Mouse (Mus musculus) liver, postnatal 0 days (tissue): ENCODE data around the gene Rxrb. TPM values are rescaled to one million over a fixed set of nuclear protein-coding genes. Genes with fewer than 3 reads are reported as not detected.

Source experiments
- ATAC-seq: fragments of 200-750 bp; cut with Nextera tagmentation; 2 replicates; pipeline ENCODE4 v1.8.0; 2017; ENCODE audit warnings: mild to moderate bottlenecking, moderate library complexity
- DNase-seq: peaks from one replicate; pipeline ENCODE4 v3.0.0-alpha.2; 2016
- H3K27ac ChIP-seq: fragments of 300-500 bp; sonication (generic); 2 replicates; pipeline ENCODE4 v1.5.1; 2014; ENCODE audit warnings: antibody characterized with exemption, moderate library complexity, mild to moderate bottlenecking, low read depth
- H3K27me3 ChIP-seq: fragments of 300-500 bp; sonication (generic); 2 replicates; pipeline ENCODE4 v1.6.1; 2014; ENCODE audit warnings: low read length, control low read depth, mixed read lengths; ENCODE audit not compliant: insufficient read depth
- H3K36me3 ChIP-seq: fragments of 300-500 bp; sonication (generic); replicated peaks from 2 replicates; pipeline ENCODE4 v1.6.1; 2014; ENCODE audit warnings: mild to moderate bottlenecking, control low read depth, low read length, moderate library complexity, mixed read lengths; ENCODE audit not compliant: insufficient read depth
- H3K4me1 ChIP-seq: fragments of 300-500 bp; sonication (generic); 2 replicates; pipeline ENCODE4 v1.6.1; 2014; ENCODE audit warnings: antibody characterized with exemption, mild to moderate bottlenecking, control low read depth; ENCODE audit not compliant: insufficient read depth
- H3K4me2 ChIP-seq: fragments of 300-500 bp; sonication (generic); 2 replicates; pipeline ENCODE4 v1.6.1; 2014; ENCODE audit warnings: low read depth, mild to moderate bottlenecking, low read length, moderate library complexity, mixed read lengths
- H3K4me3 ChIP-seq: fragments of 300-500 bp; sonication (generic); 2 replicates; pipeline ENCODE4 v1.5.1; 2014; ENCODE audit warnings: low read depth, low read length
- H3K9ac ChIP-seq: fragments of 300-500 bp; sonication (generic); replicated peaks from 2 replicates; pipeline ENCODE4 v1.6.1; 2014; ENCODE audit warnings: mild to moderate bottlenecking, moderate library complexity
- H3K9me3 ChIP-seq: fragments of 300-500 bp; sonication (generic); 2 replicates; pipeline ENCODE4 v1.6.1; 2016; ENCODE audit warnings: mild to moderate bottlenecking, control low read depth, low read length, mixed read lengths
- CTCF ChIP-seq: sonication (generic); IDR thresholded peaks from 2 replicates; pipeline ENCODE4 v1.5.1; 2016; ENCODE audit warnings: antibody characterized with exemption, low read depth
- EP300 ChIP-seq: IDR thresholded peaks from 2 replicates; pipeline ENCODE4 v1.6.1; 2016; ENCODE audit warnings: antibody characterized with exemption, low read depth, mild to moderate bottlenecking
- WGBS: fragments of 180-500 bp; shearing (Covaris S2); extraction: QIAGEN DNeasy Blood & Tissue Kit; methylation state at CpG from one replicate; pipeline ENCODE4 v1.1.7; 2014; ENCODE audit not compliant: insufficient replicate concordance; 5-methylcytosine and 5-hydroxymethylcytosine counted together
- polyA plus RNA-seq: library from polyadenylated mRNA; unstranded; fragments of >200 nt; fragmentation: Nextera tagmentation; extraction: Ambion mirVana; gene quantifications from 2 replicates; pipeline ENCODE4 v1.2.1, GENCODE M21; 2015

The Rxrb gene
- polyA plus RNA-seq, 1 experiment from 2014 or later = 16.2 TPM

GRCm38 (mm10) chr17:34013436-34013835 lies 18.2 kb upstream of the Rxrb start:
- Histone ChIP-seq H3K9ac (no peak overlapping the region), H3K27me3 (no peaks in the 10 kb centered on the region), H3K4me1 (no peaks in the 10 kb centered on the region), H3K4me2 (no peak overlapping the region), H3K36me3 (no peaks in the 10 kb centered on the region), H3K9me3 (no peaks in the 10 kb centered on the region), H3K27ac (no peak overlapping the region), H3K4me3 (no peak overlapping the region)
- no peak for DNase-seq
- 90% methylated on average over 8 of the region's 8 CpGs for WGBS
- ATAC-seq = no peak
- TF ChIP-seq CTCF (no peak), EP300 (no peak)

DNA sequence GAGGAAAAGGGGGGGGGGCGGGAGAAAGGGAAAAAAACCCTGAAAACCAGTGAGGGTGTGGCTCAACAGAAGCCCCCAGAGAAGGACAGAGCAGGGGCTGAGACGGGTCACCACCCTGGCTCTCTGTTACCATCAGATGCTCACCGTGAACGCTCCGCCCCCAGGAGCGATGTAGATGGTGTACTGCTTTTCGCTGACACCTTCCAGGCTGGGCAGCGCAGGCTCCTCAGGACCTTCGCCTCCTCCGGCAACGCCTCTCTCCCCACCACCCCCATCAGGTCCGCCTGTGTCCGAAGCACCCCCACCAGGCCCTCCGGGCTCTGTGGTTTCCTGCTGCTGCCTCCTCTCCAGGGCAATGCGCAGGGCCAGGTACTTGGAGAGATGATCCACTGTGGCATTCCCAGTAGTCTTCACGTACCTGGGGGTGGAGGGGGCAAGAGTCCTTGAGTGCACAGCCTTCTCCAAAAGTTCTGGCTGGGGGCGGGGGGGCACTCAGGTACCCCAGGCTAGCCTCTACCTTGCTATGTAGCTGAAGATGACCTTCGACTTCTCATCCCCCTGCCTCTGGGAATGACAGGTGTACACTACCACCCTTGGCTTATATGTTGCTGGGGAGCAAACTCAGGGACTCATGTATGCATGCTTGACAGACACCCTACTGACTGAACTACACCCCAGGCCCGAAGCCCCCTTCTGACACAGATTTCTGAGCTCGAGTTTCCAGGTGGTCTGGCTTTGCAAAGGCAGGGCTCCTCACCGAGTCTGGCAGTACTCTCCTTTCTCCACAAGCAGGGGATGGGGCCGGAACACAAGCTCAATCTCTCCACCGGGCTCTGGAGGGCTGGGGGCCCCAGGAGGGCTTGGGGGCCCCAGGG lies 9.8 kb upstream of the Rxrb start:
- H3K36me3 ChIP-seq = peaks cover 20% of the 10 kb centered on the region
- no peak overlapping the region for H3K4me2 ChIP-seq
- H3K9me3 ChIP-seq = peaks cover 8% of the 10 kb centered on the region; the same call in 1 of the 2 replicates
- DNase-seq = no peak
- H3K4me1 ChIP-seq = peaks cover 22% of the 10 kb centered on the region
- no peak overlapping the region for H3K27ac ChIP-seq
- no peak for ATAC-seq
- H3K4me3 ChIP-seq = no peak overlapping the region
- no peak overlapping the region for H3K9ac ChIP-seq
- no peaks in the 10 kb centered on the region for H3K27me3 ChIP-seq
- 92% methylated on average over 22 of the region's 23 CpGs for WGBS
- no peak for TF ChIP-seq CTCF
- no peak for TF ChIP-seq EP300

- H3K4me1 ChIP-seq = peaks cover 28% of the 10 kb centered on the region
- 92% methylated on average over 14 of the region's 14 CpGs for WGBS
- H3K36me3 ChIP-seq = peaks cover 20% of the 10 kb centered on the region
- ATAC-seq (no peak), DNase-seq (no peak)
- H3K27ac ChIP-seq = no peak overlapping the region
- H3K4me2 ChIP-seq = no peak overlapping the region
- no peak overlapping the region for H3K4me3 ChIP-seq
- H3K9me3 ChIP-seq = peaks cover 8% of the 10 kb centered on the region; the same call in 1 of the 2 replicates
- H3K9ac ChIP-seq = no peak overlapping the region
- H3K27me3 ChIP-seq = no peaks in the 10 kb centered on the region
- TF ChIP-seq EP300 (no peak), CTCF (no peak)
These were observed 9.2 kb upstream of the Rxrb start for GRCm38 (mm10) chr17:34022414-34022783.

DNA sequence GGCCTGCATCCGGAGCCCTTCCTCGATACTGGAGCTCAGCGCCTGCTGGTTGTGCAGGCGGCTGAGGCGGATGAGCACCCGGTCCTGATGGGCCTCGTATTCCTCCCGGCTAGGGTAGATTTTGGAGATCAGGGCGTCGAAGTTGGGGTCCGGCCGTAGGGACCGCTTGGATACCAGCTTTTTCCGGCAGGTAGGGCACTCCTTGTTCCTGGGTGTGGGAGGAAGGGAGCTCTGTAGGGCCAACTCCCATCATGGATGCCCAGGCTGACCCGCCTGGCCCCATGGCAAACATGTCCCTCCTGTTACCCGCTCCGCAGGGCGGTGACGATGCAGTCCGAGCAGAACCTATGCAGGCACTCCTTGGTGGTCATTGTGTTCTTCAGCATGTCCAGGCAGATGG lies 8.6 kb upstream of the Rxrb start:
- Histone ChIP-seq H3K4me2 (no peak overlapping the region), H3K4me3 (no peak overlapping the region), H3K9ac (no peak overlapping the region), H3K4me1 (peaks cover 31% of the 10 kb centered on the region), H3K36me3 (peaks cover 20% of the 10 kb centered on the region), H3K9me3 (peaks cover 8% of the 10 kb centered on the region; the same call in 1 of the 2 replicates), H3K27ac (no peak overlapping the region), H3K27me3 (no peaks in the 10 kb centered on the region)
- no peak for TF ChIP-seq CTCF
- TF ChIP-seq EP300 = no peak
- DNase-seq (no peak), ATAC-seq (no peak)
- 94% methylated on average over 20 of the region's 20 CpGs for WGBS

GRCm38 (mm10) chr17:34023678-34024077 lies 7.9 kb upstream of the Rxrb start:
- Histone ChIP-seq H3K4me1 (peaks cover 34% of the 10 kb centered on the region), H3K4me2 (peak overlapping the region; percentile 94), H3K36me3 (peaks cover 25% of the 10 kb centered on the region), H3K27me3 (no peaks in the 10 kb centered on the region), H3K9ac (peak overlapping the region; percentile 84; the same call in 1 of the 2 replicates), H3K4me3 (peak overlapping the region; percentile 82), H3K9me3 (peaks cover 8% of the 10 kb centered on the region; the same call in 1 of the 2 replicates), H3K27ac (no peak overlapping the region)
- DNase-seq = no peak
- ATAC-seq = no peak
- TF ChIP-seq CTCF (no peak), EP300 (no peak)
- WGBS = 73% methylated on average over 9 of the region's 9 CpGs

DNA sequence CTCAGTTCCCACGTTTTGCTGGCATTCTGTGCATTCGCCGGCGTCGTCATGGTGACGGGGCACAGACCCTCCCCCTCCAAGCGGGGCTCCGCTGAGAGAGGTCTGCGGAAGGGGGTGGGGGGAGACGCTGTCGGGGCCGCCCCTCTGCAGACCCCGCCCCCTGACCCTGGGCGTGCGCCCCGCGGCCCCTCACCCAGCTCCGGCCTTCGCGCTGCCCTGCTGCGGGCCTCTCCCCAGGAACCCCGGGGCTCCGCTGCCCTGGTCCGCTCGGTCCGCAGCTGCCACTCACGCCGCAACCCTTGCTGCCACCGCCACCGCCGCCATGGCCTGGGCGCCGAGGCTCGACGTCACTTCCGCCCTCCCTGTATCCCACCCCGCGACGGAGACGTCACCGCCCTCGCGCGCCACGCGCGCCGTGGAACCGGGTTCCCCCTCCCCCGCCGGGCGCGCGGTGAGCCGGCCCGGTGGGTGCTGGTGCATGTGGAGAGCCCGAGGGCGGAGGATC lies 7.2 kb upstream of the Rxrb start, which contains the start of gene Ring1:
Gene Ring1, minus strand, starts transcription at position 364 of the 505 bp plus-strand sequence.
- H3K27ac ChIP-seq = peak within 1 kb of the TSS; percentile 90
- H3K9me3 ChIP-seq = peaks cover 6% of the 10 kb centered on the region; the same call in 1 of the 2 replicates
- DNase-seq (peak; percentile 88), ATAC-seq (peak; percentile 63)
- under 1% methylated on average over 51 of the region's 58 CpGs for WGBS
- no peaks in the 10 kb centered on the region for H3K27me3 ChIP-seq
- peak within 1 kb of the TSS; percentile 82 for H3K4me3 ChIP-seq
- peak within 1 kb of the TSS; percentile 84 for H3K9ac ChIP-seq
- H3K36me3 ChIP-seq = peaks cover 29% of the 10 kb centered on the region
- peaks cover 35% of the 10 kb centered on the region for H3K4me1 ChIP-seq
- peak within 1 kb of the TSS; percentile 94 for H3K4me2 ChIP-seq
- TF ChIP-seq EP300 (no peak), CTCF (no peak)
